Mouse (Mus musculus): ENCODE measurements around the gene Btnl4. TPM values are rescaled to one million over a fixed set of nuclear protein-coding genes. Genes with fewer than 3 reads are reported as not detected.
"Not testable (repeated sequence)": the region's sequence is repeated elsewhere in the genome, so short reads cannot be mapped to it uniquely, and the experiment has no call there.

The Btnl4 gene
- not detected for total RNA-seq (2021)
- long read RNA-seq, experiment 1, result 0 reads
- long read RNA-seq, experiment 2, result 0 reads

DNA sequence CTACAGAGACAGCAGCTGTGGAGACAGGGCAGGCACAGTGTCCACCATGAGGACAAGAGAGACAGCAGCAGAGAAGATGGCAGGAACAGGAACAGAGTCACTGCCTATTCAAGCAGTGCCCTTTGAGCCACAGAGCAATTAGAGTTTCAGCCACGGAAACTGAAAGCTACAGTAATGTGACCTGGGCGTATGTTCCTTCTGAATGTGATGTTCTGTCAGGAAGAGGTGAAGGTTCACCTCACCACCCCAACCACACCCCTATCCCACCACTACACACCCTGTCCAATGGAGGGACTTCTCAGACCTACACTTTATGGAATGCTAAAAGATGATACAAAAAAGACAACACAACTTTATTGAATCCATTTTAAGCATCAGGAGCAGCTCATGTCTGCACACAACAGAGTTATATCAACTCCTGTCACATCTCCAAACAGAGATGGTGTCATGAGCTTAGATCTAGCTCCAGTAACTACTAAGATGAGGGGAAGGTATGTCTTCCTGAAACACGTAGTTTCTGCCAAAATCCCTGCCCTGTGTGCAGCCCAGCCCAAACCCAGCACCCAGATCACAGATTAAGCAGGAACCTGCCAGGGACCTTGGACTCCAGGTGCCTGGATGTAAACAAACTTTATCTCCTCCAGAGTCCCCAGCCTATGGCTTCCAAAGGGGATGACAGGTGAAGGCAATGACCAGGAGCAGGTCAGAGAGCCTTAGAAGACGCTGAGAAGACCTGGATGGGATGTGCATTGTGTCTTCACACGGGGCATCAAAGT, at the start of gene Btnl4:
TSS of gene Btnl4 (minus strand) at position 81 of the 776 bp plus-strand sequence.
- DNase-seq; intact Hi-C loops (cut with DNase I): not testable (repeated sequence)

DNA sequence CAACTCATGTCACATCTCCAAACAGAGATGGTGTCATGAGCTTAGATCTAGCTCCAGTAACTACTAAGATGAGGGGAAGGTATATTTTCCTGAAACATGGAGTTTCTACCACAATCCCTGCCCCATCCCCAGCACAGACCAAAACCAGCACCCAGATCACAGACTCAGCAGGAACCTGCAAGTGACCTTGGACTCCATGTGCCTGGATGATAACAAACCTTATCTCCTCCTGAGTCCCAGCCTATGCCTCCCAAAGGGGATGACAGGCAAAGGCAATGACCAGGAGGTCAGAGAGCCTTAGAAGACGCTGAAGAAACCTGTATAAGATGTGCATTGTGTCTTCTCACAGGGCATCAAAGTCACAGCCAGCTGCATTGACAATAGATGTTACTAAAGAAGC, 41.9 kb upstream of the Btnl4 start:
- DNase-seq, result no peak
- intact Hi-C loops (cut with DNase I), result no loop called here

DNA sequence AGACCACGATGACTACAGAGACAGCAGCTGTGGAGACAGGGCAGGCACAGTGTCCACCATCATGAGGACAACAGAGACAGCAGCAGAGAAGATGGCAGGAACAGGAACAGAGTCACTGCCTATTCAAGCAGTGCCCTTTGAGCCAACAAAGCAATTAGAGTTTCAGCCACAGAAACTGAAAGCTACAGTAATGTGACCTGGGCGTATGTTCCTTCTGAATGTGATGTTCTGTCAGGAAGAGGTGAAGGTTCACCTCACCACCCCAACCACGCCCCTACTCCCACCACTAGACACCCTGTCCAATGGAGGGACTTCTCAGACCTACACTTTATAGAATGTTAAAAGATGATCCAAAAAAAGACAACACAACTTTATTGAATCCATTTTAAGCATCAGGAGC, 41.5 kb upstream of the Btnl4 start:
- DNase-seq; intact Hi-C loops (cut with DNase I): not testable (repeated sequence)

- intact Hi-C loops (cut with DNase I), result no loop called here
- no peak for DNase-seq
Measured at GRCm38 (mm10) chr17:34517795-34518194, 40.7 kb upstream of the Btnl4 start.

- DNase-seq, result no peak
- intact Hi-C loops (cut with DNase I), result no loop called here
Measured at GRCm38 (mm10) chr17:34517252-34517651, 40.1 kb upstream of the Btnl4 start, which contains the start of gene Btnl6. TSS of gene Btnl6 (minus strand) at chr17:34517352.

- intact Hi-C loops (cut with DNase I), result no loop called here
- no peak for DNase-seq
Measured at GRCm38 (mm10) chr17:34516514-34516913, 39.4 kb upstream of the Btnl4 start.

DNA sequence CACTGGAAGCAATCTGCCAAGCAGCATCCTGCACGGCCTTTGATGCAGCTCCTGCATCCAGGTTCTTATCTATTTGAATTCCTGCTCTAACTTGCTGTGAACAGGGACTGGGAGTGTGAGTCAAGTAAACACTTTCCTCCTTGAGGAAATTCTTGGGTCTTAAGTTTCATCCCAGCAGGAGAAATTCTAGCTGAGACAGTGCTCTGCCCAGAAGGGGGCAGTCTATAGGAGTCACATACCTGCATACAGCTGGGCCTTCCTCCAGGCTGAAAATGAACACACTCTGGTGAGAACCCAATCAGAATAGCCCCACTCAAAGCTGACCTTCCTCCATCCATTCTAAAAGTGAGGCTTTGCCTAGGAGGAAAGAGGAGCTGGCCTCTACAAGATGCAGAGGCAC, 34.6 kb upstream of the Btnl4 start:
- intact Hi-C loops (cut with DNase I); DNase-seq: not testable (repeated sequence)

DNA sequence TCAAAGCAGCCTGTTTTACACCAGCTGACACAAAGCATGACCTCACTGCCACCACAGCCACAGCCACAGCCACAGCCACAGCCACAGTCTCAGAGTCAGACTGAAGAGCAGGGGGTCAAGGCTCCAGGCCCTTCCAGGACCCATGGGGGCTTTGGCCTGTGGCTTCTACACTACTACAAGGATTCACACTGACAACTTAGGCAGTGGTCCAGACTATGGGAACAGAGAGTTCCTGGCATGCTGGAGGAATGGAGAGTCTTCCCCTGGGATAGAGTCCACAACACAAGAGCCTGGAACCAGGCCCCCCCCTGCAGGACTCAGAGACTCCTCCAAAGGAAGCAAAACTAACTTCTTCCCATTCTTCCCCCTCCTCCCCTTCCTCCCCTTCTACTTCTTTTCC, 30.5 kb upstream of the Btnl4 start:
- intact Hi-C loops (cut with DNase I), result no loop called here
- DNase-seq, result peak in 1 of 2 experiments; percentile 1

DNA sequence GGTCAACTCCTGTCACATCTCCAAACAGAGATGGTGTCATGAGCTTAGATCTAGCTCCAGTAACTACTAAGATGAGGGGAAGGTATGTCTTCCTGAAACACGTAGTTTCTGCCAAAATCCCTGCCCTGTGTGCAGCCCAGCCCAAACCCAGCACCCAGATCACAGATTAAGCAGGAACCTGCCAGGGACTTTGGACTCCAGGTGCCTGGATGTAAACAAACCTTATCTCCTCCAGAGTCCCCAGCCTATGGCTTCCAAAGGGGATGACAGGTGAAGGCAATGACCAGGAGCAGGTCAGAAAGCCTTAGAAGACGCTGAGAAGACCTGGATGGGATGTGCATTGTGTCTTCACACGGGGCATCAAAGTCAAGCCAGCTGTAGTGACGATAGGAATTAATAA, 20.6 kb upstream of the Btnl4 start:
- intact Hi-C loops (cut with DNase I); DNase-seq: not testable (repeated sequence)

- intact Hi-C loops (cut with DNase I); DNase-seq: not testable (repeated sequence)
Measured at GRCm38 (mm10) chr17:34497319-34497718, 20.2 kb upstream of the Btnl4 start.

DNA sequence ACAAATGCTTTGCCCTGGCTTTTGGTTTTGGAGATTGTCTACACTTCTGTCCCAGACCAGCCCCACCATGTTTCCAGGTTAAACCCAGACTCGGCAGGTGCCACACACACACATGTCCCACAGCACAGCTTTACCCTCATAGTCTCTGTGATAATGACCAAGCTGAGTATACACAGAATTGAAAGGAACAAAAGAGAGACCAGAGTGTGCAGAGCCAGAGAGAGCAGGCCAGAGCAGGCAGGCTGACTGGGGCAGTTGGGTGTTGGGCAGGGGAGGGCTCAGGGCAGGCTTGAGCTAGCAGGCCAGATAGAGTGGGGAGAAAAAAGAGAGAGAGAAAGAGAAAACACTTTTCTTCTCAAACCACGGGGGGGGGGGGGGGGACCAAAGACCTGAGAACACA, 19.4 kb upstream of the Btnl4 start:
- intact Hi-C loops (cut with DNase I), result no loop called here
- DNase-seq, result no peak

DNA sequence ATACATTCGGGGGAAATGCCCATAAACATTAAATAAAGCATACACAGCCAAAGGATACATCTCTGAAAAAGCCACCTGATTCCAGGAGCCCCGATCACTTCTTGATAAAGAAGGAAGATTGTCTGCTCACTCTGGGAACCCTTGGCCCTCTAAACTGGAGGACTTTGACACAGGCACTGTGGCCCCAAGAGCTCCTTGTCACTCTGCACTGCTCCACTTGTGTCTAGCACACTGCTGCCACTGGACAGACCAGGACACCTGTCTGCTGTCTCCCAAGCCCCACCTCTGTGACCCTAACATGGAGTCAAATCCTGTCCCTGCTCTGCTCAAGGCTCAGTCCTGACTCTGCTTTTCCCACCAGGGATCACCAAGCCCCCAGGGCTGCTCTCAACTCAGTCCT, 18.0 kb upstream of the Btnl4 start:
- intact Hi-C loops (cut with DNase I); DNase-seq: not testable (repeated sequence)

- no peak for DNase-seq
- intact Hi-C loops (cut with DNase I), result no loop called here
Measured at GRCm38 (mm10) chr17:34492796-34493195, 15.7 kb upstream of the Btnl4 start.

- intact Hi-C loops (cut with DNase I), result no loop called here
- no peak for DNase-seq
Measured at GRCm38 (mm10) chr17:34476427-34476826, 691 bp downstream of the Btnl4 start.

DNA sequence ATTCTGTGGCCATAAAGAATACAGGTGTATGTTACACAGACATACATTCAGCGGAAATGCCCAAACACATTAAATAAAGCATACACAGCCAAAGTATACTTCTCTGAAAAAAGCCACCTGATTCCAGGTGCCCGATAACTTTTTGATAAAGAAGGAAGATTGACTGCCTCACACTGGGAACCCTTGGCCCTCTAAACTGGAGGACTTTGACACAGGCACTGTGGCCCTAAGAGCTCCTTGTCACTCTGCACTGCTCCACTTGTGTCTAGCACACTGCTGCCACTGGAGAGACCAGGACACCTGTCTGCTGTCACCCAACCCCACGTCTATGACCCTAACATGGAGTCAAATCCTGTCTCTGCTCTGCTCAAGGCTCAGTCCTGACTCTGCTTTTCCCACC, 2.1 kb downstream of the Btnl4 start:
- DNase-seq, result no peak
- intact Hi-C loops (cut with DNase I), result no loop called here

DNA sequence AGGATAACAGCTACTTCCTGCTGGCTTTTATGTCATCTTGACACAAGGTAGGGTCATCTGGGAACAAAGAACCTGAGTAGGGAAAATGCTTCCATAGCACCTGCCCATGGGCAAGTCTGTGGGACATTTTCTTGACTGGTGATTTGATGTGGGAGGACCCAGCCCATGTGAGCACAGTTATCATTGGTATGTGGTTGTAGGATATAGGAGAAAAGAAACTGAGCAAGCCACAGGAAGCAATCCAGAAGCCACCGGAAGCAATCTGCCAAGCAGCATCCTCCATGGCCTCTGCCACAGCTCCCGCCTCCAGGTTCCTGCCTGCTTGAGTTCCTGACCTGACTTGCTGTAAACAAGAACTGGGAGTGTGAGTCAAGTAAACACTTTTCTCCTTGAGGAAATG, 6.6 kb downstream of the Btnl4 start:
- intact Hi-C loops (cut with DNase I), result no loop called here
- DNase-seq, result no peak

GRCm38 (mm10) chr17:34465906-34466305, 11.2 kb downstream of the Btnl4 start:
- DNase-seq; intact Hi-C loops (cut with DNase I): not testable (repeated sequence)

DNA sequence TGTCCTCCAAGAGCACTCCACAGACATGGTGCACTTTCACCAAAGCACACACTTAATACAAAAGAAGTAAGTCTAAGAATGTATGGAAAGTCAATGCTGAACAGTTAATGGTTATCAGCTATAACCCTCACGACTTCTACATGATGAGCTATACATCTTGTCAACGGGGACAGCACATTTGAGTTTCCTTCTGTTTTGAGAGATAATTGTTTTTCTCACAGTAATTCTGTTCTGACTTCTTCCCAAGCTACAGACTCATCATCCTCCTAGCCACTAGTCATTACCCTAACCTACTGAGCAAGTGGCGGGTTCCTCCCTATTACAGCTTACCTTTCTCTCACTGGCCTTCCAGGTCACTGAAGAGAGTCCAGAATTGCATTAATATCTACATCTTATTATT, 17.9 kb downstream of the Btnl4 start:
- intact Hi-C loops (cut with DNase I), result no loop called here
- no peak for DNase-seq

GRCm38 (mm10) chr17:34457668-34458067, 19.4 kb downstream of the Btnl4 start:
- DNase-seq, result no peak
- intact Hi-C loops (cut with DNase I), result no loop called here

- no peak for DNase-seq
- intact Hi-C loops (cut with DNase I), result no loop called here
Measured at GRCm38 (mm10) chr17:34448473-34449041, 28.6 kb downstream of the Btnl4 start.

GRCm38 (mm10) chr17:34441990-34442389, 35.1 kb downstream of the Btnl4 start:
- intact Hi-C loops (cut with DNase I), result loop anchor here (2.0 kb wide), 1 partner anchor 175 kb away; no protein-coding TSS in a partner anchor

GRCm38 (mm10) chr17:34439795-34440194, 37.3 kb downstream of the Btnl4 start:
- DNase-seq, result peak in 1 of 2 experiments; percentile 7
- intact Hi-C loops (cut with DNase I), result loop anchor here (1.0 to 2.0 kb wide), 2 partner anchors 116 to 177 kb away; no protein-coding TSS in a partner anchor

More at GRCm38 (mm10) chr17:34441990-34442389, 35.1 kb downstream of the Btnl4 start:
- DNase-seq, result no peak

All from heart, postnatal 14 days (tissue).